Mouse (Mus musculus) kidney, embryonic 14.5 days (tissue): ENCODE data around the gene Ptpn14. TPM values are rescaled to one million over a fixed set of nuclear protein-coding genes. Genes with fewer than 3 reads are reported as not detected.

Experiments used
- ATAC-seq: fragments of 200-750 bp; cut with Nextera tagmentation; 2 replicates; pipeline ENCODE4 v1.8.0; 2017; ENCODE audit warnings: moderate number of reproducible peaks, mild to moderate bottlenecking, moderate TSS enrichment, moderate library complexity; ENCODE audit not compliant: low FRiP score, low TSS enrichment
- H3K27ac ChIP-seq: fragments of 300-500 bp; sonication (generic); 2 replicates; pipeline ENCODE4 v1.5.1; 2014; ENCODE audit warnings: low read depth, mild to moderate bottlenecking, low read length, moderate library complexity, mixed read lengths
- H3K27me3 ChIP-seq: fragments of 300-500 bp; sonication (generic); 2 replicates; pipeline ENCODE4 v1.6.1; 2014; ENCODE audit warnings: mild to moderate bottlenecking, low read length; ENCODE audit not compliant: control insufficient read depth, insufficient read depth
- H3K36me3 ChIP-seq: fragments of 300-500 bp; sonication (generic); 2 replicates; pipeline ENCODE4 v1.6.1; 2014; ENCODE audit warnings: low read length, mixed read lengths; ENCODE audit not compliant: control insufficient read depth, insufficient read depth
- H3K4me1 ChIP-seq: fragments of 300-500 bp; sonication (generic); 2 replicates; pipeline ENCODE4 v1.6.1; 2014; ENCODE audit warnings: low read length, mixed read lengths; ENCODE audit not compliant: control insufficient read depth, insufficient read depth
- H3K4me2 ChIP-seq: fragments of 300-500 bp; sonication (generic); replicated peaks from 2 replicates; pipeline ENCODE4 v1.6.1; 2014; ENCODE audit warnings: low read depth, mild to moderate bottlenecking, low read length
- H3K4me3 ChIP-seq: fragments of 300-500 bp; sonication (generic); 2 replicates; pipeline ENCODE4 v1.5.1; 2014; ENCODE audit warnings: mild to moderate bottlenecking, low read length
- H3K9ac ChIP-seq: fragments of 300-500 bp; sonication (generic); 2 replicates; pipeline ENCODE4 v1.6.1; 2014; ENCODE audit warnings: low read depth, mild to moderate bottlenecking, low read length, moderate library complexity
- H3K9me3 ChIP-seq: fragments of 300-500 bp; sonication (generic); 2 replicates; pipeline ENCODE4 v1.6.1; 2016; ENCODE audit warnings: low read length; ENCODE audit not compliant: control insufficient read depth
- WGBS: fragments of 180-500 bp; shearing (Covaris S2); extraction: QIAGEN DNeasy Blood & Tissue Kit; methylation state at CpG from one replicate; pipeline ENCODE4 v1.1.7; 2014; 5-methylcytosine and 5-hydroxymethylcytosine counted together
- polyA plus RNA-seq: library from polyadenylated mRNA; unstranded; fragments of >200 nt; fragmentation: Nextera tagmentation; extraction: Ambion mirVana; gene quantifications from 2 replicates; pipeline ENCODE4 v1.2.1, GENCODE M21; 2014

Ptpn14 gene
- polyA plus RNA-seq, 1 experiment from 2014 or later = 21.1 TPM

DNA sequence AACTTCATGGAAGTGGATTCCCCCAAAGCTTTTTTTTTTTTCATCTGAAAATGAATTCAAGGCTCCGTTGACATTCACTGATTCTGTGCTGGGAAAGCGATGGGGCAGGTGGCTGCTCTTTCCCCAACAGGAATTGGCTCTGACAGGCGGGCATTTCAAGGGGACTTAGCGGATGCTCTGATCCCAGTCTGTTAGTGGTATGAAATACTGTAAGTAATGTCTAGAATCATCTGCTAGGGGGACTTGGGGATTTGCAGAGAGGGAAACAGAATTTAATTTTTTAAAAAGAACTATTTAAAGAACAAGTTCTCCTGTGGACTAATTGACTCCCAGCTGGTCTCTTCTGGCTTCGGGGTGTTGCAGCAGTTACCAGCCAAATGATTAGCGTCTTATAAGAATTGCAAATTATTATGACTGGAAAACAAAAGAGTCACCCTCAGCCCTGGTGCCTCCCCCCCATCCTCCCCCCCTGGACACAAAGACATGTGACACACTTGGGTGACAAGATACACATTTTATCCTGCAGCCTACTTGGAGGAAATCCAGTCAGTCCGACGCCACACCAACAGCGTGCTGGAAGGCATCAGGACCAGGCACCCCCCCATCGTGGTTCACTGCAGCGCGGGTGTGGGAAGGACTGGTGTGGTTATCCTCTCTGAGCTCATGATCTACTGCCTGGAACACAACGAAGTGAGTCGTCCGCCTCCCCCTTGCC, 136.9 kb downstream of the Ptpn14 start:
- H3K9me3 ChIP-seq = no peaks in the 10 kb centered on the region
- ATAC-seq = no peak

DNA sequence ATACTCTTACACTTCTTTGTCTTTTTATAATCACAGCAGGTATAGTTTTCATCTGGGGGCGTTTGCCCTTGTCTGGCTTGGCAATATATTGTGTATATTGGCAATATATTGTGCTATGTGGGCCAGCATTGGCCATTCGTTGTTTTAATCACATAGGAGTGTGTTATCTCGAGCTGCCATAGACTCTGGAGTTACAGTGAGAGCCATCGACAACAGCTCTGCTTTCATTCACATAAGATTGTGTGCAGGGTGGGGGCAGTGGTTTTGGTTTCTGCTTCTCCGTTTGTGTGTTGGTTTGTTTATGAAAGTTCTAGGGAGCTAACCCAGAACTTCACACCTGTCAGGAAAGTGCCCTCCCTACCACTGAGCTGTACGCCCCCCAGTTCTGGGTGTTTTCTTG, 138.6 kb downstream of the Ptpn14 start:
- ATAC-seq = 0 out of 2 replicates have a peak, but pooled peaks have one; percentile 4
- WGBS = 80% methylated on average over 6 of the region's 6 CpGs
- no peak overlapping the region for H3K4me2 ChIP-seq

More for the DNA sequence above, 136.9 kb downstream of the Ptpn14 start:
- Histone ChIP-seq H3K4me1 (0 out of 2 replicates have a peak, but pooled peaks cover 4% of the 10 kb centered on the region), H3K4me3 (no peak overlapping the region), H3K27ac (no peak overlapping the region), H3K9ac (no peak overlapping the region), H3K36me3 (peaks cover 50% of the 10 kb centered on the region), H3K4me2 (no peak overlapping the region), H3K27me3 (no peaks in the 10 kb centered on the region)
- 76% methylated on average over 15 of the region's 15 CpGs for WGBS

DNA sequence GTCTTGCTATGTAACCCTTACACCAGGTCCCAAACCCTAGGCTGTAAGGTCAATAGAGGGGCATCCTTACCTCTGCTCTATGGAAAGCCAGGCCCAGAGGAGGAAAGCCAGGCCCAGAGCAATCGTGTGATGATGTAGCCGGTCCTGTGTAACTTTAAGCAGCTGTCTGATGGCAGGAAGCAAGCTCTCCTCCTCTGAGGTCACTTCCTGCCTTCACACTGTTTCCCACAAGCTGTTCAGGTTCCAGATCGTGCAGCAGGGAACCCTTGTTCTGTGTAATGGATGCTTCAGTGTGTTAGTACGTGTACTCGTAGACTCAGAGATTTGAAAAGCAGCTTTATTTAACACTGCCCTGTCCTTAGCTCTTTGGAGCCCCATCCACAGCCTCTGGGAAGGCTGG, 139.0 kb downstream of the Ptpn14 start:
- ATAC-seq = 0 out of 2 replicates have a peak, but pooled peaks have one; percentile 5
- H3K9me3 ChIP-seq = no peaks in the 10 kb centered on the region
- 0 out of 2 replicates have a peak, but pooled peaks cover 4% of the 10 kb centered on the region for H3K4me1 ChIP-seq
- H3K27ac ChIP-seq = peak overlapping the region; percentile 71; the same call in 1 of the 2 replicates
- H3K36me3 ChIP-seq = peaks cover 65% of the 10 kb centered on the region
- 55% methylated on average over 5 of the region's 5 CpGs for WGBS
- H3K9ac ChIP-seq = no peak overlapping the region
- H3K4me2 ChIP-seq = no peak overlapping the region
- H3K27me3 ChIP-seq = no peaks in the 10 kb centered on the region
- no peak overlapping the region for H3K4me3 ChIP-seq

More for the DNA sequence above, 138.6 kb downstream of the Ptpn14 start:
- Histone ChIP-seq H3K36me3 (peaks cover 63% of the 10 kb centered on the region), H3K4me3 (no peak overlapping the region), H3K9me3 (no peaks in the 10 kb centered on the region), H3K4me1 (0 out of 2 replicates have a peak, but pooled peaks cover 4% of the 10 kb centered on the region), H3K27me3 (no peaks in the 10 kb centered on the region), H3K27ac (peak overlapping the region; percentile 71; the same call in 1 of the 2 replicates), H3K9ac (no peak overlapping the region)

DNA sequence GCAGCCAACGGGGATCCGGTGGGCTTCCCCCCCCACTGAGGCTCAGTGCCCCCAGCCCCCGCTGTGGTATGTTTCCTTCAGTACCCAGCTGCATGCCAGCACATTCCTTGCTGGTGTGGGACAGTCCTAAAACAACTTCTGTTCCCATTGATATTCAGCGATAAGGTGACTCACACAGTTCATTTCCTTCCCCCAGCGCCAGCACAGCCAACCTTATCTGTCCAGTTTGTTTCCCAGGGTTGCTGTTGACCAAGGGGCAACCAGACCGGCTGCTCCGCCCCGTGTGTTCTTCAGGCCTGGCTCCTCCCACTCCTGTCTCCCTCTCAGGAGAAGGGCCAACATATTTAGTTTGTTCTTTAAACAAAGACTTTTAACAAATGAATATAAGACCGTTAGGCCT, 139.4 kb downstream of the Ptpn14 start:
- 53% methylated on average over 9 of the region's 9 CpGs for WGBS
- no peak overlapping the region for H3K9ac ChIP-seq
- no peak overlapping the region for H3K4me3 ChIP-seq
- peaks cover 62% of the 10 kb centered on the region for H3K36me3 ChIP-seq
- no peaks in the 10 kb centered on the region for H3K27me3 ChIP-seq
- H3K4me1 ChIP-seq = 0 out of 2 replicates have a peak, but pooled peaks cover 4% of the 10 kb centered on the region
- ATAC-seq = peak; percentile 40; the same call in 1 of the 2 replicates
- H3K9me3 ChIP-seq = no peaks in the 10 kb centered on the region
- peak overlapping the region; percentile 71; the same call in 1 of the 2 replicates for H3K27ac ChIP-seq
- H3K4me2 ChIP-seq = no peak overlapping the region

DNA sequence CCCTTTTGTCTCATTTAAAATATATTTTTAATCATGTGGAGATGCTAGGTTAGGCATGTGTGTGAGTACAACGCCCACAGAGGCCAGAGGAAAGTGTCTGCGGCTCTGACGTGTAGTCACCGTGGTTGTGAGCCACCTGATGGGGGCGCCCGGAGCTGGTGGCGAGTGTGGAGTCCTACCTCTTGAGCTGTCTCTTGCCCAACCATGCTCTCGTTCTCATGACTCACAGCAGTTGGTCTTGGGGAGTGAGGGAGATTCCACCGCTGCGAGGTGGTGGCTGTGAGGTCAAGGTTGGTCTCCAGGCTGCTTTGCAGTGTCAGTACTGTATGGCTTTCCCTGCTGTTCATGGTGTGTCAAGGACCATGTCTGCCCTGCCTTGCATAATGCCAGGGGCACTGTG, 140.0 kb downstream of the Ptpn14 start:
- H3K27ac ChIP-seq = peak overlapping the region; percentile 71; the same call in 1 of the 2 replicates
- no peak overlapping the region for H3K4me3 ChIP-seq
- WGBS = 89% methylated on average over 10 of the region's 10 CpGs
- no peaks in the 10 kb centered on the region for H3K9me3 ChIP-seq
- no peaks in the 10 kb centered on the region for H3K27me3 ChIP-seq
- ATAC-seq = no peak
- no peak overlapping the region for H3K9ac ChIP-seq
- H3K4me1 ChIP-seq = 0 out of 2 replicates have a peak, but pooled peaks cover 4% of the 10 kb centered on the region
- H3K36me3 ChIP-seq = peaks cover 57% of the 10 kb centered on the region
- H3K4me2 ChIP-seq = no peak overlapping the region

DNA sequence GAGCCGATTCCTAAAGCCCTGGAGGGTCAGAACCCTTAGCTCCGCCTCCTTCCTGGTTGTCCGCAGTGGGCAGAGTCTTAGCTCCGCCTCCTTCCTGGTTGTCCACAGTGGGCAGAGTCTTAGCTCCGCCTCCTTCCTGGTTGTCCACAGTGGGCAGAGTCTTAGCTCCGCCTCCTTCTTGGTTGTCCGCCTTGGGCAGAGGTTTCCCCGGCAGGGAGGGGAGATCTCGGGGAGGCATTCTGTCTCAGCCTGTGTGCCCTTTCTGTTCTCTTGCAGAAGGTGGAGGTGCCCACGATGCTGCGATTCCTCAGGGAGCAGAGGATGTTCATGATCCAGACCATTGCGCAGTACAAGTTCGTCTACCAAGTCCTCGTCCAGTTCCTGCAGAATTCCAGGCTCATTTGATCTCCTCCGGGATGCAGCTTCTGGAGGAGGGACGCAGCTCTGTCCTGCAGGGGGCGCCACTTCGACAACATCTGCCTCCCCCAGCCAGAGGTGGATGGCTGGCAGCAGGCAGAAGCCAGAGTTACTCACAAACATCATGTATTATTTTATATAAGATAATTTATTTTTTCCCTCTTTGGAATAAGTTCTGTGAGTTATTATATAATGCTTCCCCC, 141.7 kb downstream of the Ptpn14 start:
- ATAC-seq = no peak
- peaks cover 7% of the 10 kb centered on the region; the same call in 1 of the 2 replicates for H3K4me1 ChIP-seq
- H3K9me3 ChIP-seq = no peaks in the 10 kb centered on the region
- no peak overlapping the region for H3K4me2 ChIP-seq
- no peak overlapping the region for H3K4me3 ChIP-seq
- peaks cover 49% of the 10 kb centered on the region for H3K36me3 ChIP-seq
- 92% methylated on average over 18 of the region's 18 CpGs for WGBS
- no peaks in the 10 kb centered on the region for H3K27me3 ChIP-seq
- H3K9ac ChIP-seq = no peak overlapping the region
- no peak overlapping the region for H3K27ac ChIP-seq

DNA sequence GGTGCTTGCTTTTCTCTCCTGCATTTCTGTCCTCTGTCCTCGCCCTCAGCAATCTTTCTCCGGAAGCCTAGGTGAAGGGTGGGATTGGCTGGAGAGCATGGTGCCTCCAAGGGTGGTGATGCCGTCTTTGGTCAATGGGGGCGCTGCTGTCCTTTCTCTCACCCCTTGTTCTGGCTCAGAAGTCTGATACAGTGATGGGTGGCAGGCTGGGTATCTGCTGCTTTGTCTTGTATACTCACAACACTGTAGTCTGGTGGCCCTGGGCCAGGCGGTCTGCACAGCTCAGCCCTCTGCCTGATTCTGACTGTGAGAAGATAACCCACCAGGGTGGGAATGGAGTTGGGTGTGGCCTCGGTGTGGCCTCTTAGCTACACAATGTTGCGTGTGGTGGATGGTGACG, 142.5 kb downstream of the Ptpn14 start:
- no peak overlapping the region for H3K4me3 ChIP-seq
- H3K4me1 ChIP-seq = peaks cover 13% of the 10 kb centered on the region
- no peak for ATAC-seq
- no peaks in the 10 kb centered on the region for H3K9me3 ChIP-seq
- peaks cover 41% of the 10 kb centered on the region for H3K36me3 ChIP-seq
- H3K27me3 ChIP-seq = no peaks in the 10 kb centered on the region
- H3K9ac ChIP-seq = no peak overlapping the region
- H3K27ac ChIP-seq = no peak overlapping the region
- H3K4me2 ChIP-seq = no peak overlapping the region
- 78% methylated on average over 8 of the region's 8 CpGs for WGBS

DNA sequence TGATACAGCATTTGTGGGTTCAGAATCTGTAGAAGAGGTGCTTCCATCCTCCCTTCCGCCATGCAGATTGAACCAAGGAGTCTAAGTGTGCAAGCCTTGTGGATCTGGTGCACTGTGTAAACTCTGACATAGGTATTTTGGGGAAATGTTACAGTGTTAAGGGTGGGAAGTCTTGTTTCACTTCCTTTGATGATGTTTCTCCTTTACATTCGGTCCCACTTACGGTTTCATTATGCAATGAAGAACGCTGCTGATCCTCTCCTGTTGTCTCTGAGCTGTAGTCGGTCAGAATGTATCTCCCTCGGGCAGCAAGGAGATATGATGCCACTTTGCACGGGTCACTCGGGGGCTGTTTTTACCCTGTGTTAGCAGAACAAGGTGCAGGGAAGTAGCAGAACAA, 143.6 kb downstream of the Ptpn14 start:
- peaks cover 33% of the 10 kb centered on the region for H3K36me3 ChIP-seq
- no peaks in the 10 kb centered on the region for H3K9me3 ChIP-seq
- no peak overlapping the region for H3K27ac ChIP-seq
- H3K27me3 ChIP-seq = no peaks in the 10 kb centered on the region
- ATAC-seq = no peak
- no peak overlapping the region for H3K9ac ChIP-seq
- WGBS = 91% methylated on average over 8 of the region's 8 CpGs
- peaks cover 13% of the 10 kb centered on the region for H3K4me1 ChIP-seq
- H3K4me2 ChIP-seq = no peak overlapping the region
- no peak overlapping the region for H3K4me3 ChIP-seq

DNA sequence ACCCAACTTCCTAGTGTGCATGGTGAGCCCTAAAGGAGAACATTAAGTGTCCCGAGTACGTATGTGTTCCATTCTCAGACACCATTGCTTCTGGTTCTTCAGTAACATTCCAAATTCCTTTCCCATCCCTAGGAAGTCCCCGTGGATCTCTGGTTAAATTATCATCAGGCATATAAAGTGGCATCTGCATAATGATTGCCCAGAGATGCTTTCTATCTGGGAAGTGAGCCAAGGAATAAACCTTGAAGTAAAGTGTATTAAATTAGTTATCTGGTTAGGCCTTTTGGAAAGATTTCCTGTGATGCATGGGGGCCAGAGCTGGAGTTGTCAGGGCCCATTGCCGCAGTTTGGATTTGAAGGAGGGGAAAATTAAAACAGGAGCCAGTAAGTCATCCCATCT, 144.0 kb downstream of the Ptpn14 start:
- WGBS = 84% methylated on average over 4 of the region's 4 CpGs
- H3K27ac ChIP-seq = no peak overlapping the region

More for the DNA sequence above, 144.0 kb downstream of the Ptpn14 start:
- Histone ChIP-seq H3K36me3 (peaks cover 30% of the 10 kb centered on the region), H3K4me2 (no peak overlapping the region), H3K4me3 (no peak overlapping the region), H3K4me1 (peaks cover 10% of the 10 kb centered on the region), H3K9ac (no peak overlapping the region), H3K27me3 (no peaks in the 10 kb centered on the region), H3K9me3 (no peaks in the 10 kb centered on the region)
- ATAC-seq = no peak
